In genomic region chr2:128715979-128716378, GRCm38 (mm10) we compare ENCODE assay signal across 20 mouse cellular contexts. TPM values are rescaled to one million over a fixed set of nuclear protein-coding genes. Genes with fewer than 3 reads are reported as not detected.
DNase-seq lines count a peak whose midpoint lies in the region; ATAC-seq and TF ChIP-seq lines count a peak whose summit lies in the region.
"Had no signal": no experiment of that assay in that cellular context is flagged by ENCODE, and none has a peak within 500 bp of the region (broad histone marks: within the 10 kb centered on the region; RNA-seq: fewer than 3 reads in every experiment).

No protein-coding gene starts in this region.

- H3K36me3 ChIP-seq in intestine, embryonic 16.5 days (ENCODE audit: control insufficient read depth, insufficient read depth, low read length) = 0 out of 2 replicates have a peak, but pooled peaks cover 2% of the 10 kb centered on the region
- H3K36me3 ChIP-seq in kidney, embryonic 16.5 days (ENCODE audit: insufficient read depth, low read length) = no peaks in the 10 kb centered on the region
- no peaks in the 10 kb centered on the region for H3K36me3 ChIP-seq in liver, embryonic 16.5 days (ENCODE audit: control insufficient read depth, insufficient read depth)
- H3K36me3 ChIP-seq in midbrain, postnatal 0 days (ENCODE audit: insufficient read depth, low read length) = no peaks in the 10 kb centered on the region
- H3K36me3 ChIP-seq: forebrain, embryonic 15.5 days; midbrain, embryonic 13.5 days had no signal

- ATAC-seq in intestine, embryonic 16.5 days = no peak
- ATAC-seq in kidney, embryonic 16.5 days (ENCODE audit: low FRiP score, low TSS enrichment) = no peak
- no peak for ATAC-seq in liver, embryonic 16.5 days (ENCODE audit: low read depth)
- no peak for ATAC-seq in midbrain, postnatal 0 days (ENCODE audit: low FRiP score)
- ATAC-seq: forebrain, embryonic 15.5 days; midbrain, embryonic 13.5 days had no signal

- WGBS in intestine, embryonic 16.5 days = 89% methylated on average over 1 of the region's 1 CpGs
- 87% methylated on average over 1 of the region's 1 CpGs for whole genome bisulfite sequencing in kidney, embryonic 16.5 days
- WGBS in liver, embryonic 16.5 days (ENCODE audit: insufficient replicate concordance) = 63% methylated on average over 1 of the region's 1 CpGs
- 96% methylated on average over 1 of the region's 1 CpGs for WGBS in midbrain, postnatal 0 days

- peak overlapping the region; percentile 94 for H3K27ac ChIP-seq in intestine, embryonic 16.5 days (ENCODE audit: low read length)
- H3K27ac ChIP-seq in kidney, embryonic 16.5 days (ENCODE audit: low read length) = peak overlapping the region; percentile 95
- 0 out of 2 replicates have a peak overlapping the region, but pooled peaks have one; percentile 61 for H3K27ac ChIP-seq in liver, embryonic 16.5 days (ENCODE audit: low read length)
- H3K27ac ChIP-seq in midbrain, postnatal 0 days (ENCODE audit: low read depth, low read length) = no peak overlapping the region
- H3K27ac ChIP-seq: forebrain, embryonic 15.5 days; heart, adult 2 months; layer of hippocampus, adult 2 months; midbrain, embryonic 13.5 days had no signal

- H3K27me3 ChIP-seq in intestine, embryonic 16.5 days (replicated peaks; ENCODE audit: control insufficient read depth, insufficient read depth, low read length) = no peaks in the 10 kb centered on the region
- H3K27me3 ChIP-seq in kidney, embryonic 16.5 days (ENCODE audit: insufficient read depth, low read length) = no peaks in the 10 kb centered on the region
- no peaks in the 10 kb centered on the region for H3K27me3 ChIP-seq in liver, embryonic 16.5 days (ENCODE audit: control insufficient read depth, insufficient read depth, low read depth, low read length)
- H3K27me3 ChIP-seq in midbrain, postnatal 0 days (ENCODE audit: insufficient read depth, low read length) = no peaks in the 10 kb centered on the region
- H3K27me3 ChIP-seq: CH12.LX; forebrain, embryonic 15.5 days; midbrain, embryonic 13.5 days had no signal

- 0 out of 2 replicates have a peak overlapping the region, but pooled peaks have one; percentile 33 for H3K9ac ChIP-seq in intestine, embryonic 16.5 days (ENCODE audit: low read depth, low read length)
- H3K9ac ChIP-seq in kidney, embryonic 16.5 days (replicated peaks; ENCODE audit: low read length) = no peak overlapping the region
- no peak overlapping the region for H3K9ac ChIP-seq in liver, embryonic 16.5 days (ENCODE audit: low read depth, low read length)
- no peak overlapping the region for H3K9ac ChIP-seq in midbrain, postnatal 0 days (replicated peaks; ENCODE audit: low read length, poor library complexity, severe bottlenecking)
- H3K9ac ChIP-seq: forebrain, embryonic 15.5 days; midbrain, embryonic 13.5 days had no signal

- H3K4me2 ChIP-seq in intestine, embryonic 16.5 days (ENCODE audit: low read depth, low read length) = no peak overlapping the region
- no peak overlapping the region for H3K4me2 ChIP-seq in kidney, embryonic 16.5 days (replicated peaks; ENCODE audit: low read depth, low read length)
- no peak overlapping the region for H3K4me2 ChIP-seq in liver, embryonic 16.5 days (ENCODE audit: low read depth, low read length)
- H3K4me2 ChIP-seq in midbrain, postnatal 0 days (ENCODE audit: low read depth, low read length, poor library complexity, severe bottlenecking) = no peak overlapping the region
- H3K4me2 ChIP-seq: forebrain, embryonic 15.5 days; midbrain, embryonic 13.5 days had no signal

- no peak for TF ChIP-seq CTCF in midbrain, postnatal 0 days (IDR thresholded peaks at IDR 0.05)

- peak; percentile 38 for DNase-seq in kidney, adult 18-20 months
- DNase-seq in kidney, postnatal 10 days = no peak
- no peak for DNase-seq in midbrain, postnatal 0 days (ENCODE audit: low spot score)
- DNase-seq in ovary, postnatal 14 days (ENCODE audit: low spot score) = no peak
- DNase-seq in urinary bladder, postnatal 10 days (ENCODE audit: low spot score) = no peak
- DNase-seq: cerebellum, adult 9-11 months; gastrocnemius, postnatal 25 days; heart, adult 2 months; lung, adult 18-20 months; lung, postnatal 14 days; right cerebral cortex, postnatal 14 days had no signal

- no peaks in the 10 kb centered on the region for H3K9me3 ChIP-seq in intestine, embryonic 16.5 days (ENCODE audit: control insufficient read depth, low read length)
- H3K9me3 ChIP-seq in kidney, embryonic 16.5 days (ENCODE audit: low read length) = 0 out of 2 replicates have a peak, but pooled peaks cover under 1% of the 10 kb centered on the region
- no peaks in the 10 kb centered on the region for H3K9me3 ChIP-seq in liver, embryonic 16.5 days (replicated peaks; ENCODE audit: control insufficient read depth, low read length)
- no peaks in the 10 kb centered on the region for H3K9me3 ChIP-seq in midbrain, postnatal 0 days (ENCODE audit: low read length)
- H3K9me3 ChIP-seq: forebrain, embryonic 15.5 days had no signal

- H3K4me3 ChIP-seq in intestine, embryonic 16.5 days (ENCODE audit: low read length) = no peak overlapping the region
- no peak overlapping the region for H3K4me3 ChIP-seq in kidney, embryonic 16.5 days (ENCODE audit: low read length)
- no peak overlapping the region for H3K4me3 ChIP-seq in liver, embryonic 16.5 days (ENCODE audit: low read depth, low read length)
- H3K4me3 ChIP-seq in midbrain, postnatal 0 days (ENCODE audit: low read depth, low read length) = no peak overlapping the region
- H3K4me3 ChIP-seq: forebrain, embryonic 15.5 days; heart, adult 2 months; layer of hippocampus, adult 2 months; midbrain, embryonic 13.5 days; myocyte had no signal

- peaks cover 54% of the 10 kb centered on the region for H3K4me1 ChIP-seq in intestine, embryonic 16.5 days (ENCODE audit: control insufficient read depth, insufficient read depth, low read length)
- peaks cover 43% of the 10 kb centered on the region for H3K4me1 ChIP-seq in kidney, embryonic 16.5 days (ENCODE audit: insufficient read depth, low read length)
- H3K4me1 ChIP-seq in liver, embryonic 16.5 days (ENCODE audit: control insufficient read depth, low read depth, low read length) = peaks cover 7% of the 10 kb centered on the region
- H3K4me1 ChIP-seq in midbrain, postnatal 0 days (ENCODE audit: insufficient read depth, low read length) = no peaks in the 10 kb centered on the region

RNA-seq across cellular contexts. Expression of gene Mertk, which starts 17.2 kb away (rescaled TPM):
- 13.5 and 15.0 TPM in 2 replicates for polyA plus RNA-seq in intestine, embryonic 16.5 days (2015; fragmentation: Nextera tagmentation; extraction: Ambion mirVana)
- polyA plus RNA-seq in kidney, embryonic 16.5 days (2015; fragmentation: Nextera tagmentation; extraction: Ambion mirVana) = 14.2 and 14.6 TPM in 2 replicates
- 6.4 and 7.4 TPM in 2 replicates for polyA plus RNA-seq in liver, embryonic 16.5 days (2015; fragmentation: Nextera tagmentation; extraction: Ambion mirVana)
- total RNA-seq in midbrain, postnatal 0 days (2014; rRNA removed) = 6.2 and 7.7 TPM in 2 replicates
- 2.0 and 2.6 TPM in 2 replicates for polyA plus RNA-seq in midbrain, postnatal 0 days (2015; fragmentation: Nextera tagmentation; extraction: Ambion mirVana)
- total RNA-seq: MEL had no signal

RNA-seq across cellular contexts. Expression of gene Anapc1, which starts 28.8 kb away (rescaled TPM):
- 39.8 and 41.7 TPM in 2 replicates for polyA plus RNA-seq in intestine, embryonic 16.5 days (2015; fragmentation: Nextera tagmentation; extraction: Ambion mirVana)
- polyA plus RNA-seq in kidney, embryonic 16.5 days (2015; fragmentation: Nextera tagmentation; extraction: Ambion mirVana) = 62.1 and 65.9 TPM in 2 replicates
- polyA plus RNA-seq in liver, embryonic 16.5 days (2015; fragmentation: Nextera tagmentation; extraction: Ambion mirVana) = 24.2 and 24.9 TPM in 2 replicates
- total RNA-seq in midbrain, postnatal 0 days (2014; rRNA removed) = 65.2 and 81.1 TPM in 2 replicates
- polyA plus RNA-seq in midbrain, postnatal 0 days (2015; fragmentation: Nextera tagmentation; extraction: Ambion mirVana) = 22.1 and 25.3 TPM in 2 replicates
